Mouse (Mus musculus): ENCODE measurements at regions not wholly inside any gene's neighbourhood (a gene's known extent, or its start where the extent isn't known, plus 50 kb on each side); places are given as distances from the start of the nearest gene placed in this dataset.
A peak's percentile ranks its signal among the peaks of the same experiment; 100 is the strongest.
"Not testable (repeated sequence)": the region's sequence is repeated elsewhere in the genome, so short reads cannot be mapped to it uniquely, and the experiment has no call there.

DNA sequence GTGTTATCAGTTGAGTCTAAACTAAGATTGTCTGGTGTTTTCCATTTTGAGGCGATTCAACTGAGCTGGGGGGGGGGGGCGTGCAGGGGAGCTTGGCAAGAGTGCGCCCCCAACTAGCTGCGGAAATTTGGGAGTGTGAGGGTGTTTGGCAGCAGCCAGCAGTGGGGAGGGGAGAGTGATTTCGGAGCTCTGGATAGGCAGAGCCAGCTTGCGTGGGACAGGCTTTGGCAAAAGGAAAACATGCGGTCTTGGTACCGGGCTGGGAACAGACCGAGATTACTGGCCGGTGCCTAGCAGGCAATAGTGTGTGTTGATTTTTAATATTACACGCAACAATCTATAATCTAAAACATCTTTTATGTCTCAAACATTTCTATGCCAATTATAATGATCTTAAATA, 199.4 kb upstream of the Cdk6 start:
- DNase-seq (ENCODE audit: low read depth), result not testable (repeated sequence)

DNA sequence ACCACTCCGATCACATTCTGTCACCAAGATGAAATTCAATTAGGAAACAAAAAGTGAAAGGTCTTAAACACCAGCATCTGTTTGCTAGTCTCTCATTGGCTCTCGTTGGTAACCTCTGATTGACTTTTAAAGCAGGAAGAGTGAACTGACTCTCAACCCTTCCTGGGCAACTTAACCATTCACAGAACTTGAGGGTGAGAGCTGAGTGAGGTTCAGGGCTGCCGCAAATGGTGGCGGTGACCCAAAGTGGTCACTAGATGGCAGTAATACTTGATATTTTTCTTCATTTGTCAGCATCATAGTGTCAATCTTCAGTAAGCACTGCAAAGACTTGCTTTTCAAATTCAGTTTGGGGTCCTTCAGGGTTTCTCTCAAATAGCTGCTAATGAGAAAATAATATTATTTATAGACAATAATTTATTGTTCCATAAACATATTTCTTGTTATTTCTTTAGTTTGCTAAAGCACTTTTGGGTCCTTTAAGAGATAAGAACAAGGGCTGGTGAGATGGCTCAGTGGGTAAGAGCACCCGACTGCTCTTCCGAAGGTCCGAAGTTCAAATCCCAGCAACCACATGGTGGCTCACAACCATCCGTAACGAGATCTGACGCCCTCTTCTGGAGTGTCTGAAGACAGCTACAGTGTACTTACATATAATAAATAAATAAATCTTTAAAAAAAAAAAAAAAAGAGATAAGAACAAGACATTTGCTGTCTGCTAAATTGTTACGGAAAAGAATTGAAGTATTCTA, 194.6 kb upstream of the Cdk6 start:
- DNase-seq (ENCODE audit: low read depth), result peak; percentile 16

DNA sequence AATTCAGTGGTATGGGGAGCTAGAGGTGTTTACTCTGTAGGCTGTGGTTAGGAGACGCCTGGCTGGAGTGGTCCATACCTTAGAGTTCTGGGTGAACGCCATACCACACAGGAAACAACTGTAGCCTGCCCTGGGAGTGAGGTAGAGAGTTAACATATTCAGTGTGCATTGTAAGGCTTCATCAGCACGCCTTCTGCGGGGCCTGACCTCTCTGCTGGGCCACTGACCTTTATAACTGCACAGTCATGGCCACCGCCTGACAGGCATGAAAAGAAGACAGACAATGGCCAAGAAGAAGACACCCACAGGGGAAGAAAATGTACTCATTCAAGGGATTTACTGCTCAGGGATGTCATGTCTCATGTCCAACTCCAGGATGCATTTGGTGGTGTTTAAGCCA, 191.4 kb upstream of the Cdk6 start:
- not testable (repeated sequence) for DNase-seq (ENCODE audit: low read depth)

DNA sequence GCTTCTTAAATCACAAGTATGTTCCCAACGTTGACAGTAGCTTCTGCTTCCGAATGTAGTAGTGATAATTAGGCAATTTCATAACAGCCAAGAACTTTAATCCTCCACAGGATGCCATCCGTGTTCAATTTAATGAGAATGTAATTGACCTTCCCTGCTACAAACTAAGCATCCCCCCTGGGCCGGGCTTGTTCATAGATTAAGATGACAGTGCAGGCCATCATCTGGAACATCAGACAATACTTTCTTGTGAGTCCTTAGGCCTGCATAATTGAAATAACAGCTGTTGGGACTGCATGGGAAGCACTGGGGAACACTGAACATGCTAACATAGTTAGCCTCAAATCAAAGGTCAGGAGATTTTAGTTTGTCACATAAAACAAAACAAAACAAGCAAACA, 190.5 kb upstream of the Cdk6 start:
- DNase-seq (ENCODE audit: low read depth), result not testable (repeated sequence)

DNA sequence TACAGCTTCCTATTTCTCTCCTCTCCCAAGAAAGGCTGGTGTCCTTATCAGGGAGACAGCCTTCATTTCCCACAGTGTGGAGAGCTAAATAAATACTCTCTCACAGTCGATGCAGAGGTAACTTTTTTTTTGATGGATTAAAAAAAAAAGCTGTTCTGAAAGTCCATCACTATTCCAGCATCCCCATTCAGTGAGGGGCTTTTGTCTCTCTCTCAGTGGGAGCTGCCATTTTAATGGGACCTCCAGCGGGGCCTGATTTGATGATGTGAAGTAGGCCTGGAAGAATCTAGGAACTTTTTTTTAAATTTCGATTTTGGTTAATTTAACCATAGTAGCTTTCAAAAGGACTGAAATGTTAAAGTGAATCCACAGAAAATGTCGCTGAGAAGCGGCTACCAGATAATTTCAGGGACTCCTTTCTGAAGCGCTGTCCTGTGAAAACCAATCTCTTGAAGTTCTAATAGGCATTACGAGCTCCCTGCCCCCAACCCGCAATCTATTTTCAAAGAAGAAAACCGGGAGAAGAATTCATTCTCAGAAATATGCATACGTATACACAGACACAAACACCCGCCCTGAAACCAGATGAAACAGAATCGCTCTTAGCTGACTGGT, 189.6 kb upstream of the Cdk6 start:
- not testable (repeated sequence) for DNase-seq (ENCODE audit: low read depth)

DNA sequence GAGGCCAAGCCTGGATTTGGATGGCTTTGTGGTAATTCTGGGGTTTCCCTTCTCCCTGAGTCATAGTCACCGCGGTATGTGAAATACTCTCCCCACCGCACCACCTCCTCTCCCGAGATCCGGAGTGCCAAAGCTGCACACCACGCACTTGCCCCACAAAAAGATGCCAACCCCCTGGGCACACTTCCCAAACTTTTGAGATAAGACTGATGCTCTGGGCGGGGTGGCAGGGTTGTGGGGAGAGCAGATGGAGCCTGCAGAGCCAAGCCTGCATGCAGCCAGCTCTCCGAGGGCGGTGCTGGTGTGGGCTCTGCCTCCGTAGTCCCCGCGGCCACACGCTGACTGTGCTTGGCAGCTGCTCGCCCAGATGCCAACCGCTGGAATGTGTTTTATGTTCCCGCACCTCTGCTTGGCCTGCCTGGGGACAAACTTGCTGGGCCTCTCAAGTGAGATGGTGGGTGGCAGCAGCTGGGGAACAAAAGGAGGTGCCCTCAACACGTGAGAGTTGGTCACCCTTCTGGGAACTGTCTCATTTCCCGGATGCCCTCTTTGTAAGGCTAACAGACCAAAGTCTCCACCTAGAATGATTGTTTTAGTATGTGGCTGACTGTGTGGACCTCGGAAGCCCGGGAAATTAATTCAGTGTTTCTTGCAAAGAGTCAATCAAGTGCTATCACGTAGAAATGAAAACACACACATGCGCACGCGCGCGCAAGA, 189.0 kb upstream of the Cdk6 start:
- peak; percentile 47 for DNase-seq (ENCODE audit: low read depth)

DNA sequence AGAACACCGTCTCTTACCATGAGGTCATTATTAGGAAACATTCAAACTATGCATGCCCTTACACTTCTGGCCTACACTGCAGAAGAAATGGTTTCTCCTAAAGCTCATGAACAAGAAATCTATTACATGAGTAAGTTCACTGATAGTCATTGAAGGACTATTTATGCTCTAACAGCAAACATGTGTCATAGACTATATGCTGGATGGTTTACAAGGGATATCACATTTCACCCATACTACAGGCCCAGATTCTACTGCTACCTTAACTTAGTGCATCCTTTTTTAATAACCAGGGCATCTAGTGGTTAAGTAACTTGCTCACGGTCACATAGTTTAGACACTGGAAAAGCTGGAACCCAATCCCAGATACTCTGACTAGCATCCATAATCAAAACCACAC, 175.8 kb upstream of the Cdk6 start:
- not testable (repeated sequence) for DNase-seq (ENCODE audit: low read depth)

DNA sequence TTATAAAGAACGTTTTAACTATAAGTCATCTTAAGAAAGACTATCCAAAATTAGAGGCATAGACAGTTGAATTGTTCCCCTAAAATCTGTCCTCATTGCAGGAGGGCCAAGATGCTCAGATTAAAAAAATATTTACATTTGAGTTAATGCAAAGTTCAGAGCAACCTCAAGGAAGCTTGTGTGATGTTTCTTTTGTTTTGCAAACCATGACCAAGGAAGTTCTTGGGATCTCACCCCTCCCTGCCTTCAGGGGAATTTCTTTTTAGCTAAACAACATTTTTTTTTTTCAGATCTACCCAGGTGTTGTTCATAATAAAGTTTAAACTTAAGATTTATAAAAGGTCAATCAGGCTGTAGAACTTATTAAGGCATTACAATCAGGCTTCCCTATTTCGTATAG, 174.8 kb upstream of the Cdk6 start:
- DNase-seq (ENCODE audit: low read depth), result not testable (repeated sequence)

DNA sequence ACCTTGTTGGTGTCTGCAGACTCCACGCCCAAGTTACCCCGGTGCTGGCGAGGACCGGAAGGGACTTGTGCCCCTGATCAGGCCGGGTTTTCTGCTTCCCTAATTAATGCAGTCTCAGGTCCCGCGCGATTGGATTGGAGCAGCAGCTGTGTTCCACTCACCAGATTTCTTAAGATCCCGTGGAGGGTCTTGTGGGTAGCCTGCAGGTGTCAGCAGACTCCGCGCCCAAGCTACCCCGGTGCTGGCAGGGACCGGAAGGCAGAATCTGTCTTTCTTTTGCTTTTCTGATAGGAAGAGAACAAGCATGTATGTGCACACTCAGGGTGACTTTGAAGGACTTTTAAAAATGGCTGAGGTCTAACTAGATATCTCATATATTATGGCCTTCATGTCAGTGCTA, 147.7 kb upstream of the Cdk6 start:
- DNase-seq (ENCODE audit: low read depth), result not testable (repeated sequence)

DNA sequence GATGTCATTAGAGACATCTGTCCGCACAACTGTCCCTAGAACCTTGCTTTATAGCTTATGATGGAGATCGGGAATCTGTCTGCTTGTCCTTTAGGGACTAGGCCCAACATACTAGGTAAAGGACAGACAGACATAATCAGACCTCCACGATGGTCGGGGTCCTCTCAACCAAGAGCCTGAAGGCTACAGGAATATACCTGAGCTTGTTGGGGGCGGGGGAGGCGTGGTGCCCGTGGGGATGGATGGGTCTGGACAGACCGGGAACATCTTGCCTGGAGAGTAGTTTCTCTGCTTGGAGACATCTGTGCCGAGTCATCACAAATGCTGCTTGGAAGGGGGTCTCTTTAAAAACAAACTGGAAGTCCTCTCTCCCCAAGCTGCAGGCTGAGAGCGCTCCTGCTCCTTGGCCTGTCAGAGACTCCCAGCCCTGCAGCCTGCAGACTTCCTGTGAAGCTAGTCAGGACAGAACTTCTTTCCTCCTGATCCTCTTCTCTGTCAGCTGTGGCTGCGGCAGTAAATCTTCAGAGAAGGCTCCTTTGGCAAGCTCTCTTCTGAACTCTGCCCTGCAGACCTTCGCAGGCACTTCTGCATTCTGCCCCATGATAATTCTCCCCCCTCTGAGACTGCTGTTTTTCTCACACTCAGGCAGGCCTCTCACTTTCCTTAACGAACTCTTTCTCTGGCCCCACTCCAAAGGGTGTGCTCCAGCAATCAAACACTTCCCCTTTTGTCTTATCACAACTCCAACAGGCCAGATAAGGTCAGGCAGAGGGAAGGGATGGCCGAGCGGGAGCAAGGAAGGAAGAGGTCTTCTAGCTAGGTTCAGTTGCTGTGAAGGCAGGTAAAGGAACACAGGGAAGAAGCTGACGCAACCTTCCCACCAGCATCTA, 143.1 kb upstream of the Cdk6 start:
- DNase-seq (ENCODE audit: low read depth), result peak; percentile 49

DNA sequence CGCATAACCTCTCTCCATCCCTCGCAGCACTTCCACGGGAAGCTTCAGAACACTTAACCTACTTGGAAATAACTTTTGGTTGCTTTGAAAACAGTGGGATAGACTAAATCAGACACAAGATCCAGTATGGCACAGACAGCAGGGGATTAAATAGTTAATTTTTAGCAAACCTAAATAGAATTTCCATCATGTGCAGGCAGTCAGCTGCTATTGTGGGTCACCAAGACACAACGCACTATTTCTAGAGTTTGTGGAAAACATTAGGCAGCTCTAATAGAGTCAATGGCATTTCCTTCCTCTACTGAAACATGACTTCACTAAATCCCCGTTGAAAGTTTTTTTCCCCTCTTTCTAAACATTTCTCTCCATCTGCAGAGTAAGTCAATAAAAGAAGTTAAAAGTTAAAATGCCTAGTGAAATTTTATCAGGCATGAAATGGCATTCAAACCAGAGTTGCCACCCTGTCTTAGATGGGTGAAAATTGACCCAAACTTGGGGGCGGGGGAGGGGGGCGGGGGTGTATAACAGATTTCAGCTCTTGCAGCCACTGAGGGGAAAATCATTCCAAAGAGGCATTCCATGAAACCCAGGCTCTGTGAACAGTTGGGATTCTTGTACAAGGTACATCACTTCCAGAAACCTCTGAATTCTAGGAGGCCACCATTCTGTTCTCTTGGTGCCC, 142.3 kb upstream of the Cdk6 start:
- DNase-seq (ENCODE audit: low read depth), result not testable (repeated sequence)

DNA sequence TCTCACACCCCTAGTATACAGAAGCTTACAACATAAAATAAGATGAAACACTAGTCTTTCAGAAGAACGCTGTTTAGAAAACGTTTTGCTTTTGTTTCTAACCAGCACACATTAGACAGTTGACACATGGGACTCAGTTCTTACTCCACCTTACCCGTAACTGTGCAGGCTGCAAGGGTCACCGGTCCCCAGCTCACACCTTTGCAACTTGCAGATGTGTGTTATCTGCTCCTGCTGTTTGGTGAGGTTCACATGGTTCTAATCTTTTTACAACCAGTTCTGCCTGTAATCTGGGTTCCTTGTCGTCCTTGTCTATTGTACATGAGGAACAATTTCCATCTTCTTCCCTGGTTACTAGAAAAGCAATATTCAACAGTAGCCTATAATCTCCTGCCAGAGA, 135.1 kb upstream of the Cdk6 start:
- not testable (repeated sequence) for DNase-seq (ENCODE audit: low read depth)

DNA sequence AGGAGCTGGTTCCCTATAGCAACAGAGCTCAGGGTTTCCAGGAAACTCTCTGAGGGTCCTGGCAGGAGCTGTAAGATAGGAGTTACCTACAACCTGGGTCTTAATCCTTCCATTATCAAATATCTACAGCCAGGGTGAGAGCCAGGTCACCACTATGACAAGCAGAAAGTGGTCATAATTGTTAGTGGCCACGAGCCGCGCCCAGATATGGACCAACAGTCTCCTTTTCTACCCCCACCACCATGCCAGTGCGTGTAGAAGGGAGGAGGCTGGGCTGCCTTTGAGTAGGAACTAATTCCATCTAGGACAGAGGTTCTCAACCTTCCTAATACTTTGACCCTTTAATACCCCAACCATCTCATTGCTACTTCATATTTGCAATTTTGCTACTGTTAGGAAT, 133.0 kb upstream of the Cdk6 start:
- not testable (repeated sequence) for DNase-seq (ENCODE audit: low read depth)

DNA sequence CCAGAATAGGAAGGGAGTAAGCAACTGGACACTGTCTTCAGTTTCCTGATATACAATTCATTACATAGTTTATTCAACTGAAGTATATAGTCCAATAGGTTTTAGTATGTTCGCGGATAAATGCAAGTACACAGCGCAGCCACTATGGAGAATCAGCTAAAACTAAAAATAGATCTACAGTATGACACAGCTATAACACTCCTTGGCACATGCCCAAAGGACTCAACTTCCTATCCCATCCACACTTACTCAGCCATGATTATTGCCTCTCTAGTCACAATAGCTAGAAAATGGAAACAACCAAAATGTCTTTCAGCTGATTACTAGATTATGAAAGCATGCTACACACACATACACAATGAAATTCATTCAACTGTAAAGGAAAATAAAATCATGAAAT, 130.0 kb upstream of the Cdk6 start:
- DNase-seq (ENCODE audit: low read depth), result no peak

DNA sequence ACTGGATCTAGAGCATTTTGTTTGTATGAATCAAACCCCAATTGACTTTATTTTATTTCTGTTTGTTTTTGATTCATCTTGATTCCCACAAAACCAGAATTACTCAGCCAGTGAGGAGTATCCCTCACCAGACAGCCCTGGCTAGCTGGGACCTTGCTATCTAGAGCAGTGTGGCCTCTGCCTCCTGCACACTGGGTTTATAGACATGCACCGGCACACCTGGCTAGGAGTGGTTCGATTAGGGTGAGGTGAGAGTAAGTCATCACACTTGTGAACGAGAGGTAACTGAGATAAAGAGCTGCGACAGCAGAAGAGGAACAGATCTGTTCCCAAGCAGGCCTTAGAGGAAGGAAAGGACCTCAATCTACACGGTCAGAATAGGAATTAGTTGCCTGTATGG, 125.2 kb upstream of the Cdk6 start:
- no peak for DNase-seq (ENCODE audit: low read depth)

DNA sequence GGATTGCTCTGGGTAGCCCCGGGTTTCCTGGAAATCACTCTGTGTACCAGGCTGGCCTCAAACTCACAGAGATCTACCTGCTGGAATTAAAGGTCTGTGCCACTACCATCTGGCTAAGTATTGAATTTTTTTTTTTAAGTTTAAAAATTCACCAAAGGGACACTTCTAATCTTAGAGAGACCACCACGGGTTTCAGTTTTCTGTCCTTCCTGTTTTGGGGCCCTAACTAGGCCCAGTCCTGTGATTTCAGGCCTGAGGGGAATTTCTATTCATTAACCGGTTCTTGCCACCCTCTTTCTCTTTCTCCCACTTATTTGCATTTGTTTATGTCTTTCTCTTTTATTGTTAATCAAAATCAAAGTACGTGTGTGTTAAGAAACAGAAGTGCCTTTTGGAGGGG, 122.1 kb upstream of the Cdk6 start:
- DNase-seq (ENCODE audit: low read depth), result no peak

DNA sequence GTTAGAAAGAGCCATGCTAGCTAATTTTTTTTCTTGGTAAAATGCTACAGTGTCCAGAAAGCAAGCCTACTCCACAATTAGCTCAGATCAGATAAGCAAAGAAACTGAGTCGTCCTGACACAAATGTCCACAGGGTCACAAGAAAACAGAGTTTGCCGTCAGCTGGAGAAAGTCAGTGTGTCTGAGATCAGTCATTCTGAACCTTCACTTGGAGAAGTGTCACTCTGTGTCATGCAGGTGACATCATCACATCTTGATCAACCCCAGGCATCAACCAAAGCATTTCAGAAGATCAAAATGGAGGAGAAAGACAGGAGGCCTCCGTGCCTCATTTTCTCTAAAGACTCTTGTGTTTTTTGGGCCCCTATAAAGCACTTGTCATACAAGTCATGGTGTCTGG, 121.5 kb upstream of the Cdk6 start:
- DNase-seq (ENCODE audit: low read depth), result no peak

DNA sequence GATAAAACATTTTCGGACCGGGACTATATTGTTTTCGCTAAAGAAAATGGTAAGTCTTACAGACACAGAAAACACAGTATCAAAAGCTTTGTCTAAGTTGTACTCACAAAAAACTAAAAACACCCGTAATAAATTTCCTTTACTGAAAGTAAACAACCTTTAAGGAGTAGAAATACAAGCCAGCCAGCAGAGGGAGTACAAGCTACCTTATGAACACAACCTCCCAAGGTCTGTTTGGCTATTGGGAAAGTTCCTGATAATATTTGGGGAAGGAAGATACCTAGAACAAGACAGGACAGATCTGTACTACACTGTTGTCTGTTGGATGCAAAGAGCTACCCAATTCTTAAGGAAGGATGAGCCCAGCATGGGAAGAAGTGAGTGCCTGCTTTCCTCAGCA, 117.5 kb upstream of the Cdk6 start:
- DNase-seq (ENCODE audit: low read depth), result peak; percentile 22

DNA sequence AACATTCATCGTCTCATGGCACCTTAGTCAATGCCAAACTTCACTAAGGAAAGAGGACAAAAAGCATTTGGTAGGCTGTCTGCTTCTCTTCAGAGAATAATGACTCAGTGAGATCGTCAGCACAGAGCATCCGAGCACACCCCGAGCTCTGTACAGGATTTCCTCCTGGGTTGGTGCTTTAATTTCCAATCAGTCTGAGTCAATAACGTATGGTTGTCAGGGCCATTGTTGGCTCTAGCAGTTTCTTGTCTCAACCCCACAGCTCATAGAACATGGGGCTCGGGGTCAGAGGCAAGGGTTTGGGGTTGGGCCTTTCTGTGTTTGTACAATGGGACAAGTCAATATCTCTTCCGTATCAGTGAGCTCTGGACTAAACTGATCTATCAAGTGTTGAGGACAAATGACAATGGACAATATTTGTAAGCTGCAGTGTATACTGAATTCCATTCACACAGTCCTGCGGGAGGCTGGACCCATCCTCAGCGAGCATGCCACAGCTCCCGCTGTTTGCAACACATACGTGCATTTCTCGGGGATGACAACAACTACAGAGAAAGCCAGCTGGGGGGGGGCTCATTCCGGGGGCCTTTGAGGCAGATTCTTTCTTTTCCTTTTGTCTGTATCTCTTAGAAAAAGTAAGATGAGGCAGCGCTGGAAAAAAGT, 116.8 kb upstream of the Cdk6 start:
- DNase-seq (ENCODE audit: low read depth), result not testable (repeated sequence)

DNA sequence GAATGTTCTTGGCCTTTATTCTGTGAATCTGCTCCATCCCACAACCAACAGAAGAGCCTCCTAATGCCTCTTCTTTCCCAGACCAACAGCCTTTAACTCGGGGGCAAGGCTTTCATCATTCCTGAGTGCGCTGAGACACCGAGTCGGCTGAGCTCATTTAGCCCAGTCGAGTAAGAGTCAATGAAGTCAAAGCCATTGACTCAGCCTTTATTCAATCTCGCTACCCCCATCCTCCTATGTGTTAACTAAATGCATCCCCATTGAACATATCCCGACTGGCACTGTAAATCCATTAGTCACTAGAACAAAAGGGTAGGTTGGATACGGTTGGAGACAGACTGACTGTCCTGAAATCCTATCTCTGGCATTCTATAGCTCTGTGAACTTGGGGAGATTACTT, 115.9 kb upstream of the Cdk6 start:
- not testable (repeated sequence) for DNase-seq (ENCODE audit: low read depth)

DNA sequence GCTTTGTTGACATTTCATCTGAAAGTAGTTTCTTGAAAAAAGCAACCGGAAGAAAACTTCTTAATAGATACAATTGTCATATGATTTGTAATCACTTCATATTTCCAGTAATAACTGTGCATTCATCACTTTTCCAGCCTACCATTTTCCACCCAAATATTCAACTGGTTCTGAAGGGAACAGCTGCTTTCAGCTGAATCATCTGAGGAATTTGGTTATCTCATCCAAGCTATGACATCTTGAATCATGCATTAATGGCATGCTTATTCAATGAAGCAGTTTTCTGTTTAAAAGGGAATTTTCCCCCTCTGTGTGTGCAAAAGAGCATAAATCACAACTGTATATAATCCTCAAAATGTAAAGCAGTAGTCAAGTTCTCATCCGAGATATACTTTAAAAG, 97.2 kb upstream of the Cdk6 start:
- DNase-seq (ENCODE audit: low read depth), result not testable (repeated sequence)
